In the genomic region with DNA sequence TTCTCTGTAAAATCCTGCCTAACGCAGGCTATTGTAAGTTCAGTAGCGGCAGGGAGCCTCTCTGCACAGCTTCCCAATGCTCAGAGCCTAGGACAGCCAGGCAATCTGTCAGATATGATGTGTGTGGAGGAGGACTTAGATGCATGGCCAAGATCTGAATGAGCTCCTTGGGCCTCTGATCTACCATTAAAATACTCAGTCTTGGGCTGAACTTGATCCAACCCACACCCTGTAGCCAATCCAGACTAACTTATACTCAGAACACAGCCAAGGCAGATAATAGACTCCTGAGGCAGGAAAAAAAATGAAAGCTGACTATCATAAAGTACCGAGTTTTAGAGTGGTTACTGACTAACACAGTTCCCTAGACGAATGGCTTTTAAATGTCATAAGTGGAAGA, we compare ENCODE assay signal across 31 mouse cellular contexts.
"Had no signal": no experiment of that assay in that cellular context is flagged by ENCODE, and none has a peak within 500 bp of the region (broad histone marks: within the 10 kb centered on the region; RNA-seq: fewer than 3 reads in every experiment).

No protein-coding gene starts in this region.

- H3K27me3 ChIP-seq: limb, embryonic 12.5 days; liver, embryonic 12.5 days; liver, embryonic 13.5 days; liver, embryonic 15.5 days; lung, embryonic 15.5 days; midbrain, embryonic 12.5 days; midbrain, embryonic 13.5 days; midbrain, embryonic 15.5 days; neural tube, embryonic 12.5 days; neural tube, embryonic 13.5 days had no signal

- ATAC-seq: liver, embryonic 12.5 days; liver, postnatal 0 days; lung, postnatal 0 days; midbrain, embryonic 13.5 days; midbrain, embryonic 15.5 days; midbrain, embryonic 16.5 days had no signal

- H3K27ac ChIP-seq: left cerebral cortex, adult 2 months; limb, embryonic 12.5 days; liver, embryonic 12.5 days; liver, embryonic 13.5 days; liver, embryonic 14.5 days; liver, embryonic 15.5 days; lung, embryonic 15.5 days; macrophage; midbrain, embryonic 10.5 days; midbrain, embryonic 12.5 days; midbrain, embryonic 13.5 days; midbrain, embryonic 15.5 days; neural tube, embryonic 12.5 days; neural tube, embryonic 13.5 days had no signal

- H3K9ac ChIP-seq: limb, embryonic 12.5 days; liver, embryonic 12.5 days; liver, embryonic 13.5 days; liver, embryonic 14.5 days; liver, embryonic 15.5 days; liver, postnatal 0 days; lung, embryonic 14.5 days; lung, embryonic 15.5 days; midbrain, embryonic 12.5 days; midbrain, embryonic 13.5 days; midbrain, embryonic 15.5 days; neural tube, embryonic 12.5 days; neural tube, embryonic 13.5 days had no signal

- DNase-seq: left cerebral cortex, postnatal 4 days; liver; liver, embryonic 13.5 days; liver, postnatal 0 days; lung, adult 18-20 months; lung, adult 2 months; lung, embryonic 14.5 days; lung, postnatal 10 days; lung, postnatal 14 days; lung, postnatal 36 days; lung, postnatal 4 days; midbrain, embryonic 14.5 days had no signal

- H3K4me1 ChIP-seq: limb, embryonic 12.5 days; liver, embryonic 12.5 days; liver, embryonic 13.5 days; liver, embryonic 15.5 days; lung, embryonic 15.5 days; megakaryocyte, embryonic 14.5 days; midbrain, embryonic 10.5 days; midbrain, embryonic 13.5 days; midbrain, embryonic 15.5 days; neural tube, embryonic 12.5 days; neural tube, embryonic 13.5 days had no signal

- H3K4me3 ChIP-seq: left cerebral cortex, adult 2 months; limb, embryonic 12.5 days; liver, embryonic 12.5 days; liver, embryonic 13.5 days; liver, embryonic 15.5 days; lung, embryonic 15.5 days; megakaryocyte, embryonic 14.5 days; midbrain, embryonic 10.5 days; midbrain, embryonic 12.5 days; midbrain, embryonic 13.5 days; midbrain, embryonic 15.5 days; myocyte; neural tube, embryonic 12.5 days; neural tube, embryonic 13.5 days had no signal

- H3K36me3 ChIP-seq: limb, embryonic 12.5 days; liver, embryonic 12.5 days; liver, embryonic 13.5 days; liver, embryonic 15.5 days; lung, embryonic 15.5 days; midbrain, embryonic 10.5 days; midbrain, embryonic 12.5 days; midbrain, embryonic 13.5 days; midbrain, embryonic 15.5 days; neural tube, embryonic 12.5 days; neural tube, embryonic 13.5 days had no signal

- H3K9me3 ChIP-seq: limb, embryonic 12.5 days; liver, embryonic 12.5 days; liver, embryonic 13.5 days; liver, embryonic 15.5 days; lung, embryonic 15.5 days; midbrain, embryonic 10.5 days; midbrain, embryonic 12.5 days; midbrain, embryonic 13.5 days; midbrain, embryonic 15.5 days; neural tube, embryonic 12.5 days; neural tube, embryonic 13.5 days had no signal

- H3K4me2 ChIP-seq: limb, embryonic 12.5 days; liver, embryonic 11.5 days; liver, embryonic 12.5 days; liver, embryonic 13.5 days; liver, embryonic 15.5 days; lung, embryonic 14.5 days; lung, embryonic 15.5 days; midbrain, embryonic 11.5 days; midbrain, embryonic 12.5 days; midbrain, embryonic 13.5 days; midbrain, embryonic 15.5 days; neural tube, embryonic 12.5 days; neural tube, embryonic 13.5 days had no signal
